8 mouse cellular contexts compared by ENCODE assay signal in genomic region chr13:35026879-35027278, GRCm38 (mm10). TPM values are rescaled to one million over a fixed set of nuclear protein-coding genes. Genes with fewer than 3 reads are reported as not detected.
A peak's percentile ranks its signal among the peaks of the same experiment; 100 is the strongest.
DNase-seq lines count a peak whose midpoint lies in the region; ATAC-seq and TF ChIP-seq lines count a peak whose summit lies in the region.

Gene Eci2, minus strand, starts transcription at chr13:35027096.

- H3K4me1 ChIP-seq in embryonic facial prominence, embryonic 10.5 days = no peaks in the 10 kb centered on the region
- H3K4me1 ChIP-seq in kidney, adult 2 months (ENCODE audit: control insufficient read depth, insufficient read depth, low read length) = no peaks in the 10 kb centered on the region; the same call in 1 of the 2 replicates
- no peaks in the 10 kb centered on the region for H3K4me1 ChIP-seq in liver, embryonic 12.5 days

- H3K9ac ChIP-seq in liver, embryonic 12.5 days = no peak within 1 kb of the TSS

- H3K4me2 ChIP-seq in liver, embryonic 12.5 days = peak within 1 kb of the TSS; percentile 43

- DNase-seq in 416B (ENCODE audit: low read depth) (peak; percentile 64), MN1 (ENCODE audit: low spot score) (peak; percentile 10)
- DNase-seq in embryonic facial prominence, embryonic 10.5 days (ENCODE audit: low spot score) = peak; percentile 48
- no peak for DNase-seq in heart, adult 8-10 months (ENCODE audit: low spot score)
- DNase-seq in kidney, adult 2 months = peak; percentile 62
- peak; percentile 67 for DNase-seq in naive thymus-derived CD4-positive, alpha-beta T cell, adult 2 months (ENCODE audit: low read depth)
- DNase-seq in cerebellum, adult 9-10 months = no peak

- no peaks in the 10 kb centered on the region for H3K27me3 ChIP-seq in embryonic facial prominence, embryonic 10.5 days (replicated peaks; ENCODE audit: low read depth, poor library complexity, severe bottlenecking)
- no peaks in the 10 kb centered on the region for H3K27me3 ChIP-seq in kidney, adult 2 months (replicated peaks; ENCODE audit: control insufficient read depth, insufficient read depth, low read length)
- H3K27me3 ChIP-seq in liver, embryonic 12.5 days (replicated peaks) = no peaks in the 10 kb centered on the region

- TF ChIP-seq CTCF in kidney, adult 2 months (conservative IDR thresholded peaks at IDR 0.05; ENCODE audit: insufficient read depth, insufficient read length, low read depth, low read length) = peak; percentile 77

- peak within 1 kb of the TSS; percentile 38 for H3K4me3 ChIP-seq in embryonic facial prominence, embryonic 10.5 days
- peak within 1 kb of the TSS; percentile 15 for H3K4me3 ChIP-seq in kidney, adult 2 months (ENCODE audit: insufficient read depth, low read depth, low read length)
- H3K4me3 ChIP-seq in liver, embryonic 12.5 days = no peak within 1 kb of the TSS

- WGBS in embryonic facial prominence, embryonic 10.5 days = 6% methylated on average over 6 of the region's 6 CpGs
- WGBS in kidney, adult 2 months = 3% methylated on average over 6 of the region's 6 CpGs
- WGBS in liver, embryonic 12.5 days (ENCODE audit: insufficient replicate concordance) = 4% methylated on average over 6 of the region's 6 CpGs

- no peaks in the 10 kb centered on the region for H3K36me3 ChIP-seq in embryonic facial prominence, embryonic 10.5 days (replicated peaks)
- no peaks in the 10 kb centered on the region for H3K36me3 ChIP-seq in kidney, adult 2 months (ENCODE audit: control insufficient read depth, insufficient read depth, low read length)
- H3K36me3 ChIP-seq in liver, embryonic 12.5 days = no peaks in the 10 kb centered on the region

- no peak within 1 kb of the TSS for H3K27ac ChIP-seq in embryonic facial prominence, embryonic 10.5 days (replicated peaks)
- H3K27ac ChIP-seq in kidney, adult 2 months (ENCODE audit: insufficient read depth, low read depth, low read length) = no peak within 1 kb of the TSS
- no peak within 1 kb of the TSS for H3K27ac ChIP-seq in liver, embryonic 12.5 days

- no peak for TF ChIP-seq POLR2A in kidney, adult 2 months (IDR thresholded peaks at IDR 0.05; ENCODE audit: low read depth, low read length)

- no peaks in the 10 kb centered on the region for H3K9me3 ChIP-seq in embryonic facial prominence, embryonic 10.5 days
- no peaks in the 10 kb centered on the region for H3K9me3 ChIP-seq in liver, embryonic 12.5 days (replicated peaks)

- no peak for ATAC-seq in liver, embryonic 12.5 days

RNA-seq across cellular contexts. Expression of gene Eci2, which starts in this region (rescaled TPM):
- polyA plus RNA-seq in embryonic facial prominence, embryonic 10.5 days (2016; fragmentation: Nextera tagmentation; extraction: Ambion mirVana) = 91.2 and 105 TPM in 2 replicates
- total RNA-seq in heart, adult 8-10 months (2022) = 100 to 1,000 TPM; 234 to 273 (median 251) TPM
- polyA plus RNA-seq in kidney, adult 2 months (2012; rRNA removed) = 76.2 and 82.5 TPM in 2 replicates
- polyA plus RNA-seq in liver, embryonic 12.5 days (2016; fragmentation: Nextera tagmentation; extraction: Ambion mirVana) = 54.9 and 55.3 TPM in 2 replicates

Comparison
In these comparisons a context has a peak if more than half of its experiments do, and no peak if none do; other contexts are left out.
1. DNase-seq: peak in 416B (single experiment), MN1 (single experiment), embryonic facial prominence, embryonic 10.5 days (single experiment), kidney, adult 2 months (single experiment) and naive thymus-derived CD4-positive, alpha-beta T cell, adult 2 months (single experiment); none in heart, adult 8-10 months (single experiment) and cerebellum, adult 9-10 months (single experiment).